Mouse (Mus musculus) hindbrain, postnatal 0 days (tissue): ENCODE measurements around the gene Cbx4. TPM values are rescaled to one million over a fixed set of nuclear protein-coding genes. Genes with fewer than 3 reads are reported as not detected.

Experiments
- ATAC-seq: fragments of 200-750 bp; cut with Nextera tagmentation; 2 replicates; pipeline ENCODE4 v1.8.0; 2017; ENCODE audit warnings: mild to moderate bottlenecking, moderate TSS enrichment, moderate library complexity
- DNase-seq: peaks from one replicate; pipeline ENCODE4 v3.0.0-alpha.2; 2015; ENCODE audit warnings: low spot score
- H3K27ac ChIP-seq: fragments of 300-500 bp; sonication (generic); 2 replicates; pipeline ENCODE4 v1.5.1; 2014; ENCODE audit warnings: mild to moderate bottlenecking
- H3K27me3 ChIP-seq: fragments of 300-500 bp; sonication (generic); 2 replicates; pipeline ENCODE4 v1.6.1; 2014; ENCODE audit warnings: low read length, mixed read lengths; ENCODE audit not compliant: insufficient read depth
- H3K36me3 ChIP-seq: fragments of 300-500 bp; sonication (generic); 2 replicates; pipeline ENCODE4 v1.6.1; 2014; ENCODE audit warnings: low read length, mixed read lengths; ENCODE audit not compliant: insufficient read depth
- H3K4me1 ChIP-seq: fragments of 300-500 bp; sonication (generic); 2 replicates; pipeline ENCODE4 v1.6.1; 2014; ENCODE audit warnings: antibody characterized with exemption, low read length, mixed read lengths; ENCODE audit not compliant: insufficient read depth
- H3K4me2 ChIP-seq: fragments of 300-500 bp; sonication (generic); 2 replicates; pipeline ENCODE4 v1.6.1; 2014; ENCODE audit warnings: low read depth, mild to moderate bottlenecking, low read length, moderate library complexity, mixed read lengths
- H3K4me3 ChIP-seq: fragments of 300-500 bp; sonication (generic); 2 replicates; pipeline ENCODE4 v1.5.1; 2014; ENCODE audit warnings: low read length
- H3K9ac ChIP-seq: fragments of 300-500 bp; sonication (generic); replicated peaks from 2 replicates; pipeline ENCODE4 v1.6.1; 2014; ENCODE audit warnings: mild to moderate bottlenecking, low read length, moderate library complexity, mixed read lengths
- H3K9me3 ChIP-seq: fragments of 300-500 bp; sonication (generic); 2 replicates; pipeline ENCODE4 v1.6.1; 2016; ENCODE audit warnings: low read length, mixed read lengths
- CTCF ChIP-seq: IDR thresholded peaks from 2 replicates; pipeline ENCODE4 v1.5.1; 2016; ENCODE audit warnings: antibody characterized with exemption, control low read depth, low read depth
- WGBS: fragments of 180-500 bp; shearing (Covaris S2); extraction: QIAGEN DNeasy Blood & Tissue Kit; methylation state at CpG from one replicate; pipeline ENCODE4 v1.1.7; 2014; 5-methylcytosine and 5-hydroxymethylcytosine counted together
- polyA plus RNA-seq: library from polyadenylated mRNA; unstranded; fragments of >200 nt; fragmentation: Nextera tagmentation; extraction: Ambion mirVana; gene quantifications from 2 replicates; pipeline ENCODE4 v1.2.1, GENCODE M21; 2015
- total RNA-seq: library from RNA; depleted of rRNA; stranded (reverse); fragments of >200 nt; gene quantifications from 2 replicates; pipeline ENCODE4 v1.2.3, GENCODE M21; 2014

The Cbx4 gene
- total and polyA plus RNA-seq, 2 experiments from 2014 or later = 23.7 to 33.6 TPM

- no peak overlapping the region for H3K9ac ChIP-seq
- H3K4me1 ChIP-seq = no peaks in the 10 kb centered on the region
- no peaks in the 10 kb centered on the region for H3K27me3 ChIP-seq
- ATAC-seq (no peak), DNase-seq (peak; percentile 32)
- no peaks in the 10 kb centered on the region for H3K9me3 ChIP-seq
- WGBS = 37% methylated on average over 6 of the region's 6 CpGs
- H3K36me3 ChIP-seq = no peaks in the 10 kb centered on the region
- no peak overlapping the region for H3K27ac ChIP-seq
- TF ChIP-seq CTCF = no peak
- no peak overlapping the region for H3K4me2 ChIP-seq
- no peak overlapping the region for H3K4me3 ChIP-seq
Observed at GRCm38 (mm10) chr11:119072986-119073385, 13.0 kb downstream of the Cbx4 start.

- no peaks in the 10 kb centered on the region for H3K4me1 ChIP-seq
- no peaks in the 10 kb centered on the region for H3K9me3 ChIP-seq
- H3K36me3 ChIP-seq = no peaks in the 10 kb centered on the region
- no peak for DNase-seq
- H3K27me3 ChIP-seq = no peaks in the 10 kb centered on the region
- no peak overlapping the region for H3K9ac ChIP-seq
- TF ChIP-seq CTCF = no peak
- H3K27ac ChIP-seq = no peak overlapping the region
- ATAC-seq = no peak
- H3K4me2 ChIP-seq = no peak overlapping the region
- 88% methylated on average over 7 of the region's 7 CpGs for WGBS
- H3K4me3 ChIP-seq = no peak overlapping the region
Observed at GRCm38 (mm10) chr11:119072239-119072638, 13.8 kb downstream of the Cbx4 start.

- no peaks in the 10 kb centered on the region for H3K27me3 ChIP-seq
- no peak overlapping the region for H3K4me2 ChIP-seq
- H3K27ac ChIP-seq = no peak overlapping the region
- H3K36me3 ChIP-seq = no peaks in the 10 kb centered on the region
- no peak overlapping the region for H3K9ac ChIP-seq
- WGBS = 68% methylated on average over 8 of the region's 8 CpGs
- DNase-seq (no peak), ATAC-seq (no peak)
- no peak overlapping the region for H3K4me3 ChIP-seq
- no peaks in the 10 kb centered on the region for H3K9me3 ChIP-seq
- no peaks in the 10 kb centered on the region for H3K4me1 ChIP-seq
- no peak for TF ChIP-seq CTCF
Observed at GRCm38 (mm10) chr11:119066841-119067240, 19.2 kb downstream of the Cbx4 start.

GRCm38 (mm10) chr11:119059256-119059655 lies 26.8 kb downstream of the Cbx4 start:
- no peak overlapping the region for H3K4me3 ChIP-seq
- peak overlapping the region; percentile 48; the same call in 1 of the 2 replicates for H3K4me2 ChIP-seq
- no peak for DNase-seq
- H3K27ac ChIP-seq = no peak overlapping the region
- H3K27me3 ChIP-seq = 0 out of 2 replicates have a peak, but pooled peaks cover 18% of the 10 kb centered on the region
- no peak for TF ChIP-seq CTCF
- no peaks in the 10 kb centered on the region for H3K9me3 ChIP-seq
- no peaks in the 10 kb centered on the region for H3K36me3 ChIP-seq
- peaks cover 30% of the 10 kb centered on the region for H3K4me1 ChIP-seq
- WGBS = 27% methylated on average over 3 of the region's 3 CpGs
- no peak overlapping the region for H3K9ac ChIP-seq
- ATAC-seq = no peak

- Histone ChIP-seq H3K4me1 (peaks cover 30% of the 10 kb centered on the region), H3K9ac (peak overlapping the region; percentile 0; the same call in 1 of the 2 replicates), H3K36me3 (no peaks in the 10 kb centered on the region), H3K27me3 (0 out of 2 replicates have a peak, but pooled peaks cover 18% of the 10 kb centered on the region), H3K27ac (no peak overlapping the region), H3K9me3 (no peaks in the 10 kb centered on the region), H3K4me3 (peak overlapping the region; percentile 0), H3K4me2 (peak overlapping the region; percentile 48)
- peak; percentile 64 for TF ChIP-seq CTCF
- DNase-seq = peak; percentile 69
- WGBS = 3% methylated on average over 58 of the region's 58 CpGs
- no peak for ATAC-seq
Observed at GRCm38 (mm10) chr11:119058041-119058995, 27.7 kb downstream of the Cbx4 start.

- no peak for TF ChIP-seq CTCF
- H3K4me1 ChIP-seq = peaks cover 39% of the 10 kb centered on the region
Observed at GRCm38 (mm10) chr11:119057291-119057690, 28.7 kb downstream of the Cbx4 start.

More at GRCm38 (mm10) chr11:119057291-119057690, 28.7 kb downstream of the Cbx4 start:
- ATAC-seq = no peak
- Histone ChIP-seq H3K4me2 (peak overlapping the region; percentile 98), H3K36me3 (no peaks in the 10 kb centered on the region), H3K4me3 (peak overlapping the region; percentile 55), H3K27ac (peak overlapping the region; percentile 91; the same call in 1 of the 2 replicates), H3K9me3 (no peaks in the 10 kb centered on the region), H3K27me3 (0 out of 2 replicates have a peak, but pooled peaks cover 18% of the 10 kb centered on the region), H3K9ac (peak overlapping the region; percentile 86)
- DNase-seq = no peak
- WGBS = 6% methylated on average over 9 of the region's 9 CpGs
